Mouse (Mus musculus) fibroblast of lung, adult 2 months (primary cell): ENCODE data around the gene Ndufb4.
A peak's percentile ranks its signal among the peaks of the same experiment; 100 is the strongest.
"Not testable (repeated sequence)": the region's sequence is repeated elsewhere in the genome, so short reads cannot be mapped to it uniquely, and the experiment has no call there.

Experiments used
- DNase-seq: peaks from one replicate; pipeline ENCODE4 v3.0.0-alpha.2; 2011; ENCODE audit warnings: low read depth

Gene Ndufb4

GRCm38 (mm10) chr16:37653731-37654657 lies at the start of gene Ndufb4:
TSS of gene Ndufb4 (minus strand) at chr16:37654453.
- peak; percentile 95 for DNase-seq

- no peak for DNase-seq
These were observed 49.6 kb upstream of the Ndufb4 start for GRCm38 (mm10) chr16:37703884-37704283.

- not testable (repeated sequence) for DNase-seq
These were observed 45.8 kb upstream of the Ndufb4 start for GRCm38 (mm10) chr16:37700071-37700470.

GRCm38 (mm10) chr16:37698767-37699166 lies 44.5 kb upstream of the Ndufb4 start:
- no peak for DNase-seq

- no peak for DNase-seq
These were observed 43.0 kb upstream of the Ndufb4 start for GRCm38 (mm10) chr16:37697271-37697670.

GRCm38 (mm10) chr16:37690932-37691730 lies 36.9 kb upstream of the Ndufb4 start:
- no peak for DNase-seq

GRCm38 (mm10) chr16:37690465-37690864 lies 36.2 kb upstream of the Ndufb4 start:
- DNase-seq: no peak

GRCm38 (mm10) chr16:37689934-37690333 lies 35.7 kb upstream of the Ndufb4 start:
- no peak for DNase-seq

- no peak for DNase-seq
These were observed 35.1 kb upstream of the Ndufb4 start for GRCm38 (mm10) chr16:37689251-37689926.

- DNase-seq: no peak
These were observed 33.9 kb upstream of the Ndufb4 start for GRCm38 (mm10) chr16:37688181-37688580.

- no peak for DNase-seq
These were observed 33.2 kb upstream of the Ndufb4 start for GRCm38 (mm10) chr16:37687301-37687980.

- no peak for DNase-seq
These were observed 32.6 kb upstream of the Ndufb4 start for GRCm38 (mm10) chr16:37686834-37687233.

- DNase-seq: no peak
These were observed 31.8 kb upstream of the Ndufb4 start for GRCm38 (mm10) chr16:37685946-37686600.

GRCm38 (mm10) chr16:37684634-37685441 lies 30.6 kb upstream of the Ndufb4 start:
- peak; percentile 96 for DNase-seq

GRCm38 (mm10) chr16:37684259-37684633 lies 30.0 kb upstream of the Ndufb4 start:
- DNase-seq: no peak

- no peak for DNase-seq
These were observed 29.2 kb upstream of the Ndufb4 start for GRCm38 (mm10) chr16:37683154-37684130.

GRCm38 (mm10) chr16:37682309-37682975 lies 28.2 kb upstream of the Ndufb4 start:
- peak; percentile 85 for DNase-seq

- DNase-seq: no peak
These were observed 26.6 kb upstream of the Ndufb4 start for GRCm38 (mm10) chr16:37680831-37681230.

GRCm38 (mm10) chr16:37680216-37680615 lies 26.0 kb upstream of the Ndufb4 start:
- DNase-seq: no peak
